Mouse (Mus musculus) splenic B cell, adult 2 months (primary cell): Measurements from ENCODE around the gene Ndufaf5.
"Not testable (repeated sequence)": the region's sequence is repeated elsewhere in the genome, so short reads cannot be mapped to it uniquely, and the experiment has no call there.

Experiments used
- DNase-seq: peaks from one replicate; pipeline ENCODE4 v3.0.0-alpha.2; 2011; ENCODE audit warnings: low read depth, low spot score
- H3K27me3 ChIP-seq: 2 replicates; pipeline ENCODE4 v1.6.1; 2012; ENCODE audit warnings: mild to moderate bottlenecking, low read length, moderate library complexity, mixed read lengths; ENCODE audit not compliant: control insufficient read depth, poor library complexity, insufficient read depth, severe bottlenecking
- H3K36me3 ChIP-seq: 2 replicates; pipeline ENCODE4 v1.6.1; 2012; ENCODE audit warnings: mild to moderate bottlenecking, low read length, moderate library complexity, mixed read lengths; ENCODE audit not compliant: control insufficient read depth, poor library complexity, insufficient read depth, severe bottlenecking

Ndufaf5 gene

DNA sequence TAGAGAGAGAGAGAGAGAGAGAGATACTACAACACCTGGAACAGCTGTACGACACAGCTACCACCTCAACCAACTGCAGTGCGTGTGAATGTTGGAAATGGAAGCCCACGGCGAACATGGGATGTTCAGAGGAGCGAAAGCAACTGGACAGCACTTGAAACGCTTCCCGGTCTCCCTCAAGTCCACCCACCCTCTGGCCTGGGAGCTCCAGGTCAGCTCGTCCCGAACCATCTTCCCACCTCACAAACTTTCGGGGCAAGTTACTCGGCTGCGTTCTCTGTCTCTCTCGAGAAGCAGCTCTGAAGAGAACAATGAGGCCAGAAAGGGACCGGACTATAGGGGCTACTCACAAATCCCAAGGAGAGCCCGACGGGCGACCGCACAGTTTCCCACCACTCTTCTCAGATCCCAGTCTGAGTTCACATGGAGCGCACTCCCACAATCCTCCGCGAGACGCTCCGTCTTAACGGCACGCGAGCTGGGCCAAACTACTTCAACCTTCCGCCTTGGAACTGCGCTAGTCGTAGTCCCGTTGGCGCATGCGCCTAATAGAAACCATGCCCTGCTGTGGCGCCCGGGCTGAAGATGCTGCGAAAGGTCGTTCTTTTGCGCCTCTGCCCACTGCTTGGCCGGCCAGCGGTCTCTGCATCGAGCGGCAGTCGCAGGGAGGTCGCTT is at the start of gene Ndufaf5, which contains the start of gene Esf1:
Gene Ndufaf5, plus strand, starts transcription at position 523 of the 676 bp plus-strand sequence.
Gene Esf1, minus strand, starts transcription at position 438 of the 676 bp plus-strand sequence.
- peaks cover 3% of the 10 kb centered on the region; the same call in 1 of the 2 replicates for H3K36me3 ChIP-seq
- peak; percentile 96 for DNase-seq
- H3K27me3 ChIP-seq = no peaks in the 10 kb centered on the region

DNA sequence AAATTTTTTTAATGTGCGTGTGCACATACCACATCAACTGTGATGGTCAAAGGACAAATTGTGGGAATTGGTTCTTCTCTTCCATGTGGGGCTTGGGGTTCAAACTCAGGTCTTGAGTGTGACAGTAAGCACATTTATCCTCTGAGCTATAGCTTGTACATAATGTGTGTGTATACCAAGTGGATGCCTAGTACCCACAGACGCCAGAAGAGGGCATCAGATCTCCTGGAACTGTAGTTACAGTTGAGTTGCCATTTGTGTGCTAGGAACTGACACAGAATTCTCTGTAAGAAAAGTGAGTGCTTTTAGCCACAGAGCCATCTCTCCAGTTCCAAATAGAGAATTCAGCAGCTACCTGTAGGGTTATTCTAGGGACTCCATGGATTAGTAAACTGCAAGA is 44.9 kb upstream of the Ndufaf5 start:
- Histone ChIP-seq H3K27me3 (no peaks in the 10 kb centered on the region), H3K36me3 (peaks cover 3% of the 10 kb centered on the region; the same call in 1 of the 2 replicates)
- DNase-seq = peak; percentile 8

DNA sequence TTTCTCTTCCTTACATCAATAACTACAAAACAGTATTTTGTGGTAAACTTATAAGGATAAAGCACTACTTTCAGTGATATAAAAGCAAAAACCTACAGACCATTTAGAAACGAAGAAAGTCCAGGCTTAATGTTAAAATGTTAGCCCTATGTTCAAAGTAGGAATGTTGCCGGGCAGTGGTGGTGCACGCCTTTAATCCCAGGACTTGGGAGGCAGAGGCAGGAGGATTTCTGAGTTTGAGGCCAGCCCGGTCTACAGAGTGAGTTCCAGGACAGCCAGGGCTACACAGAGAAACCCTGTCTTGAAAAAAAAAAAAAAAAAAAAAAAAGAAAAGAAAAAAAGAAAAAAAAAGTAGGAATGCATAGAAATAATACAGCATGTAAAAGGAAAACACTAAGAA is 18.7 kb upstream of the Ndufaf5 start, which contains the start of gene Gm17374:
Gene Gm17374, plus strand, starts transcription at position 301 of the 400 bp plus-strand sequence.
- H3K27me3 ChIP-seq, DNase-seq, H3K36me3 ChIP-seq: not testable (repeated sequence)

DNA sequence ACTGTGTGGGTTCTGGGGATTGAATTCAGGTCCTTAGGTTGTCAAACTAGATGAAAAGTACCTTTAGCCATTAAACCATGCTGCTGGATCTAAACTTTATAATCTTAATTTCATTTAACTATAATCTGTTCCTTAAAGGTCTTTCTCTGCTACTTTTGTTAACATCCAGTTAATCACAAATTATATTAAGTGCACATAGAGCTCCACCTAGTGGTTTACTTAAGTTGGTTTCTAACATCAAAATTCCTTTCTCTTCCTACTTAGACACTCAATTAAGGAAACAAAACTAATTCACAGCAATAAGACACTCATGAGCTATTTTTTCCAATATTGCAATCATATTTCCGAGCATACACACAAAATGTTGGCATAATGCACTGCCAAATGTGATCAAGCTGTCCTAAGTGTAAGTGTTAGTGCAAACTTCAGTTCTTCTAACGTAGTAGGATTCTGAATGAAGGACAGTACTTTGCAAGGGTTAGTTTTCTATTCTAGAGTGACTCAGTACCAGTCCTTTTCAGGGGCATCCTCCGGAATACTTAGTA is 11.2 kb upstream of the Ndufaf5 start:
- peak; percentile 42 for DNase-seq
- H3K36me3 ChIP-seq = no peaks in the 10 kb centered on the region; the same call in 1 of the 2 replicates

DNA sequence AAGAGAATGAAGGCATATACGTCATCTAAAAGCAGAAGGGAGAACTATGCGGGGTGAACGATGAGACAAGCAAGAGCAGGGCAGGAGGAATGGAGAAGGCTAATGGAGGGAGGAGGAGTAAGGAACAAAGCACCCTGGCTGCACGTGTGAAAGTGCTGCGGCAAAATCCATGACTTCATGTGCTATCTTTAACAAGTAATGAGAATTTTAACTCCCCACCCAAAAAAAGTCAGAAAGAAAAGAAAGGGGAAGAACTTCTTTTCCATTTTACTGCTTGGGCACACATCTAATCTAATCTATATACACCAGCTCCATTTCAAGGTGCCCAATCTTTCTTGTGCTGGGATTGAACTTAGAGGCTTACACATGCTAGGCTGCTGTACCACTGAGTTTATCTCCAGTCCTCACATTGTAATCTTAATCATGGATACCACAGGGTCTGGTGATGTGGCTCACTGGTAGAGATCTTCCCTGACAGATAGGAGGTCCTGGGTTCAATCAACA is 7.0 kb upstream of the Ndufaf5 start:
- DNase-seq = no peak
- Histone ChIP-seq H3K27me3 (no peaks in the 10 kb centered on the region), H3K36me3 (peaks cover 1% of the 10 kb centered on the region; the same call in 1 of the 2 replicates)

More for the DNA sequence above, 11.2 kb upstream of the Ndufaf5 start:
- H3K27me3 ChIP-seq = no peaks in the 10 kb centered on the region

DNA sequence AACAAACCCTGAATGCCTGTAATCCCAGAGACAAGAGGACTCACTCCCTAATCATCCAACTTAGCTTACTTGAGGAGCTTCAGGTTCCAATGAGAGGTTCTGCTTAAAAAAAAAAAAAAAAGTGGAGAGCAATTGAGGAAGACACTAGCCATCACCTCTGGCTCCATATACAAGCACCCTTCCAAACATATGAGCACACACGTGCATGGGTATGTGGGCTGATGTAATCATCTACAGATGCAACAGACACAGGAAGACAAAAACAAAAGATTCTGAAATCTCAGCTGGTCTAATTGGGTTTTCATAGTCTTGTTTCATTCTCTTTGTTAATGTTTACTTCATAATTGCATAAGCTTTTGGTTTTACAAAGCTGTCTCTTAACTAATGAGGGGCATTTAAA is 1.4 kb upstream of the Ndufaf5 start:
- no peak for DNase-seq
- Histone ChIP-seq H3K27me3 (no peaks in the 10 kb centered on the region), H3K36me3 (peaks cover 1% of the 10 kb centered on the region; the same call in 1 of the 2 replicates)

DNA sequence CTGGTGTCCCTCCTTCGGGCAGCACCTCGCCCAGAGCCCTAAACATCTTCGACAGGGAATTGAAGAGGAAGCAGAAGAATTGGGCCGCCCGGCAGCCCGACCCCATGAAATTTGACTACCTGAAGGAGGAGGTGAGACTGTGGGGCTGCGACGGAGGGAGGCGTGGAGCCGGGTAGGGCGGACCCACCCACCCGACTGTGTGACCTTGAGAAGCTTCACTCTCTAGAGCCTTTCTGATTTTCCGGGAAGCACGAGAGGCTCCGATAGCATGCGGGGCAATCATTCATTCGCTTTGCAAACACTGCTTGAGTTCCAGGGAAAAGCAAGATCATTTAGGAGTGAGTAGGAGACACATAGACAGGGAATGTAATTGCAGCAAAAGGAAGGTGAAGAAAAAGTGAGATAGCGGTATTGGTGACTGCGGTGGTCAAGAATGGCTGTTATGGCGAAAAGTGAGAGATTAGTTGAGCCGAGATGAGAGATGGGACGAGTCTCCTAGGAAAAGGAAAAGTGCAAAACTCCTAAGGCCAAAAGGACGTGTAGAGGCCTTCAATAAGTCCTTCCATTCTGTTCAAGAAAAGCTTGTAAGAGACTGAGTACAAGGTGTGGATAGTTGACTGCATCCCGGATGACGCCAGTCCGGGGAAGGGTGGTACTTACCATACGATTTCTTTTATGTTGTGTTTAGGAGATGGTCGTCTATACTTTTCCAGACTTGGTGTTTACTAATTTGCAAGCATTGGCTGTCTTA is 529 bp downstream of the Ndufaf5 start:
- no peak for DNase-seq
- peaks cover 4% of the 10 kb centered on the region; the same call in 1 of the 2 replicates for H3K36me3 ChIP-seq
- no peaks in the 10 kb centered on the region for H3K27me3 ChIP-seq

DNA sequence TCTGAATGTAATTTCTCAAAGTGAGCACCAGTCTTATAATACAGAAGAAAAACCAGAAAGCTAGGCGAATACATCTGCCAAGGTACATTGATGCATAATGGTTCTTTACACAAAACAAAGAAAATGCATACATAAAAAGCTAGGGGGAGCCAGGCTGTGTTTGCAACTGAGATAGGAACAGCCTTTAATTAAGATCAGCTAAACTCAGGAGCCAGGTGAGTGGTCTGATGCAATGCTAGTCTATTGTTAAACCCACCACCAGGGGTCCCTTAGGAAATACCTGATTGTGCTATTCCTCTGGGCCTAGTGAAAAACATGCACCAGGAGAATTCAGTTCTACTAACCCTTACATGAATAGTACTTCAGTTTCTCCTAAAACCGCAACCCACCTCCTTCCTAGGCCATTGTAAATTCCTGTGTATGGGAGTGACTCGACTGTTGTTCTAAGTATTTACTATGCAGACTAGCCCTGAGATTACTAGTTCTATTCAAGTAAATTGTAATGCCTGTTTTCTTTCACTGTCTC is 15.3 kb downstream of the Ndufaf5 start:
- not testable (repeated sequence) for H3K36me3 ChIP-seq, DNase-seq, H3K27me3 ChIP-seq

DNA sequence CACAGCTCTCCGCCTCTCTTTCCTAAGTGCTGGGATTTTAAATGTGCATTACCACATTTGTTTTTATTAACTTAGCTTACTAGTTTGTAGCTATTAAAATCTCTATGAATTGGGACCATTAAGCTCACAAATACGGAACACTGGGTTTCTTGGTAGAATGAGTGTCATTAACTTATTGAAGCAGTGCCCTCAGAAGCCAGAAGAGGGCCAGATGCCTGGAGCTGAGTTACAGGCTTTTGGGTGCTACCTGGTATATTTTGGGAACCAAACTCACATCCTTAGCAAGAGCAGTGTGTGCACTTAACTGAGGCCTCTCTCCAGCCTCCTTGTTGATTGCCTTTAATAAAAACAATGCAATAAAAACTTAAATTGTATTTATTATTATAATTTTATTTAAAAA is 30.3 kb downstream of the Ndufaf5 start:
- Histone ChIP-seq H3K36me3 (peaks cover 11% of the 10 kb centered on the region), H3K27me3 (no peaks in the 10 kb centered on the region; the same call in 1 of the 2 replicates)
- no peak for DNase-seq

DNA sequence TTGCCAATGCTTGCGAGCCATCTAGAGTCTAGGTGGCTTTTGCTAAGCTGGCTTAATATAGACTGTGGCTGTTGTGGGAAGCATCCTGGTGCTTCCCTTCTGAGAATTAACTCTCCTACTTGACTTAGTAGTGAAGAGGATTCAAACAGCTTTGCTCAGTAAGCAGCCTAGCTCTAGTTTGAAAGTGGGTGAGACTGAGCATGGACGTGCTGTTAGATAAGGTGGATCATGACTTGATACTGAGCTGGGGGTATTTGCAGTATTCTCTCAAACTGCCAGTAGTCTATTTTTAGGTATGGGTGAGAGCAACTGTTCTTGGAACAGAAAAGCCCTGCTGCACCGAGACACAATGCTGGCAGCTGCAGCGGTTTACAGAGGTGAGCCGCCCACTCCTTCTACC is 32.1 kb downstream of the Ndufaf5 start:
- H3K36me3 ChIP-seq = peaks cover 11% of the 10 kb centered on the region
- no peaks in the 10 kb centered on the region; the same call in 1 of the 2 replicates for H3K27me3 ChIP-seq
- DNase-seq = no peak

DNA sequence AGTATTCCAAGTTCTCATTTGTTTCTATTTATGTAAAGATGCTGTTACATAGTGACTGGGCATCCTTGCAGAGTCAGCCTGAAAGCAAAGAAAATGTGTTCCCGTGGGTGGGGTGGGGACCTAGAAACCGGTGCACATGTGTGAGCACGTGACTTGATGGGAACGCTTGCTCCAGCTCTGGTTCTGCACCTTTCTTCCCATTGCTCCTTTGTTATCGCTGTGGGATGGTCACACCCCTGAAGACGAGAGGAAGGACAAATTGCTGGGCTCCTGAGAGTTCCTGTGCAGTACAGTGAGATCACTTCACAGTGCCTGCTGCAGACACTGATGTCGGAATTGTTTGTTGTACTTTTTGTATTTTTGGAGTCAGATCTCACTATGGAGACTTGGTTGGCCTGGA is 33.3 kb downstream of the Ndufaf5 start:
- DNase-seq = no peak
- Histone ChIP-seq H3K36me3 (peaks cover 11% of the 10 kb centered on the region), H3K27me3 (no peaks in the 10 kb centered on the region; the same call in 1 of the 2 replicates)

DNA sequence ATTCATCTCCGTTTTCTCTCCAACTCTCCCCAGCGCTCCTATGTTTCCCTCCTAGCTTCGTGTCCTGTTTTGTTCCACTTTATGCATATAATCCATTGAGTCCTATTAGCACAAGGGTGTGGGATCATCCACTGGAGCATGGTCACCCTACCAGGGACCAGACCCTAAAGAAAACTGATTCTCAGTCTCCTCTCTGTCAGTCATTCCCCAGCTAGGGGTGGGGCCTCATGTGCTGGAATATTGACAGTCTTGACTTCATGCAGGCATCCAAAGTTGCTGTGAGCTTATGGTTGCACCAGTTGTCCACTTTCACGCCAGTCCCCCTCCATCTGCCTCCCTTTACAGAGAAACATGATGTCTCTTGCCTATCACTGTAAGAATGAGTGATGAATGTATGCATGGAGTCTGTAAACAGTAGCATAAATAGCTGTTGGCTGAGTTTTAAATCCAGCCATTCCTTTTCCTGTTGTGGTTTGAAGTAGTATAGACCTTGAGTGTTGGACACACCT is 44.1 kb downstream of the Ndufaf5 start:
- no peak for DNase-seq

DNA sequence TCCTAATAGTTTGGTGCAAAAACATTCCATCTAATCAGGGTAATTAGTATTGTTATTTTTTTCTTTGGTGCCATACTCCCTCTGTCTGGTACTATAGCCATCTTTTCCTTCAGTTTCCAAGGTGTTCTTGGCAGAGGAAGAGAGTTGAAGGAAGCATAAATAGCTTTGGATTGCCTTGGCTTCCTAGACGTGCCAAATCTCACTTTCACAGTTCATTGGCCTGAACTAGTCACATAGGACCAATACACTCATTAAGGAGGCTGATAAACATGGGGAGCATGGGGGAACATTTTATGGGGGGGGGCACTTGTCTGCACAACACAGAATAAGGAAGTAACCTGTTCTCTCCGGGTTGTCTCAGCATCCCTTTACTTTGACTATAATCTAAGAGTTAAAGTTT is 45.0 kb downstream of the Ndufaf5 start:
- no peak for DNase-seq
- no peaks in the 10 kb centered on the region for H3K36me3 ChIP-seq
- H3K27me3 ChIP-seq = no peaks in the 10 kb centered on the region

More for the DNA sequence above, 44.1 kb downstream of the Ndufaf5 start:
- Histone ChIP-seq H3K27me3 (no peaks in the 10 kb centered on the region), H3K36me3 (no peaks in the 10 kb centered on the region)

DNA sequence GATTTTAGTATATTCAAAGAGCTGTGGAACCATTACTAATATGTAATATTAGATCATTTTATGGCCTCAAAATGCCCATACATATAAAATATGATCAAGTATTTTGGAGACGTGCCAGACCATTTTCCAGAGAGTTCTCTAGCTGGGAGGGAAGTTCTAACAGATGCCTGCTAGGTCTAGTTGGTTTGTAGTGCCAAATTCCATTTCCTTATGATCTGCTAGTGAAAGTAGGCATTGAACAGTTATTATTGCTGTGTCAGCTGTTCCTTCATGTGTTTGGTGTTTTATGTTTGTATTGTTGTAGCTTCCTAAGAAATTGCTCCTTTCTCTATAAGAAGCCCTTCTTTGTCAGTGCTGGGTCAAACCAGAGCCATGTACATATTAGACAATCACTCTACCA is 45.5 kb downstream of the Ndufaf5 start:
- Histone ChIP-seq H3K27me3 (no peaks in the 10 kb centered on the region), H3K36me3 (no peaks in the 10 kb centered on the region)
- no peak for DNase-seq
